Mouse (Mus musculus): Measurements from ENCODE around the gene Olfr1243.
"Not testable (repeated sequence)": the region's sequence is repeated elsewhere in the genome, so short reads cannot be mapped to it uniquely, and the experiment has no call there.

Gene Olfr1243

GRCm38 (mm10) chr2:89531387-89531786 is at the start of gene Olfr1243:
Olfr1243 (minus strand) TSS chr2:89531487.
- DNase-seq = no peak

DNA sequence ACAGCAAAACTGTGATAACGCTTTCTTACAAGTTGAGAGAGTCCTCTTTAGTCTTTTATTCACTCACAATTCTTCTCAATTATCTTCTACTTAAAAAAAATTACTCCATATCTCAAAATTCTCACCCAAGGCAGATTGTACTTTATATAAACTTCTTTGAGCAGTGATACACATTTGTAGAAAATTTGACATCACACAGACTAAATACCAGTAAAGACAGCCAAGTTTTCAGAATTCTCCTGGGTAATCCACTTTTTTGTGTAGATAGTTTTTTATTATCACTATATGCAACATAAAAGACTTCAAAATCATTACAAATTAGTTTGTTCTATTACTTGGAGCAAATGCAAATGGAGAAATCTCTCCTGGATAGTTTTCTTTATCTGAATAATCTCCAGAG is 47.1 kb upstream of the Olfr1243 start, which contains the start of gene Olfr1245:
TSS of gene Olfr1245 (minus strand) at position 101 of the 400 bp plus-strand sequence.
- DNase-seq = no peak

- not testable (repeated sequence) for DNase-seq
These were observed 31.4 kb upstream of the Olfr1243 start for GRCm38 (mm10) chr2:89562706-89563105.

- DNase-seq = no peak
These were observed 13.2 kb upstream of the Olfr1243 start for GRCm38 (mm10) chr2:89544516-89544915.

DNA sequence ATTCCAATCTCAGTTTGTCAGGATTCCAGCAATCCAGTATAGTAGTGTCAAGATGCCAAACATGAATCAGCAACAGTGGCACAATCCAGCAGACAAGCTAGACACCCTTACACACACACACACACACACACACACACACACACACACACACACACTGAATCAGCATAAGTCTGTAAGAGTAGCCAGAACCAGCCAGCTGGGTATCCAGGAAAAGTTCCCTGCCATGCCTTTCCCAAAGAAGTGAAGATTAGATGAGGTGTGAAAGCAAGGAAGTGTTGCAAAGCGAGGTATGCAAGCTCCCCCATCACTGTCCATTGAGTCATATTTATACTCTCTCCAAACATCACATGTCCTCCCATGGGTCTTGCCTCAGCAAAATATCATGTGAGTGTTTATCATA is 8.6 kb upstream of the Olfr1243 start:
- DNase-seq = no peak

DNA sequence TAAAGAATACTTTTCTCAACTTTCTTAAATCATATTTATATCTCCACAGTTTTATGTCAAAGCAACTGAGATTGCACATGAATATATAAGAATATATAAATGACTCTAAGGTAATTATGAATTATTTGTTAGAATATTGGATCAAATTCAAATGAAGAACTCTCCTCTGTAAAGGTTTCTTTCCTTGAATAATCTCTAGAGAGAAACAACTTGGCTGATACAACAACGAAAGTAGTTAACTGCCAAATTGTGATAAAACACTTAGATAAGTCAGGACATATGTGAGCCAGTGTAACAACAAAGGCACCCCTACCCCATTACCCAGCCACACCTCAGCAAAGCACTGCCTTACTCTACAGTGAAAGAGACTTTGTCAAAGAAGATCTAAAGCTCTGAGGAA is 33.1 kb downstream of the Olfr1243 start, which contains the start of gene Olfr1242:
TSS of gene Olfr1242 (minus strand) at position 101 of the 400 bp plus-strand sequence.
- DNase-seq = no peak

GRCm38 (mm10) chr2:89487026-89487425 is 44.3 kb downstream of the Olfr1243 start, which contains the start of gene Olfr1241:
Olfr1241 (minus strand) TSS chr2:89487126.
- DNase-seq = no peak

Data from lung, postnatal 36 days (tissue).